Mouse (Mus musculus): ENCODE results near the gene Cacng7.
A peak's percentile ranks its signal among the peaks of the same experiment; 100 is the strongest.
"Not testable (repeated sequence)": the region's sequence is repeated elsewhere in the genome, so short reads cannot be mapped to it uniquely, and the experiment has no call there.

The Cacng7 gene

GRCm38 (mm10) chr7:3332619-3333521 lies at the start of gene Cacng7:
TSS of gene Cacng7 (plus strand) at chr7:3332955.
- DNase-seq (ENCODE audit: extremely low read depth, insufficient read length, low spot score) = no peak

- DNase-seq (ENCODE audit: extremely low read depth, insufficient read length, low spot score) = no peak
Measured at GRCm38 (mm10) chr7:3283081-3283875, 49.5 kb upstream of the Cacng7 start.

GRCm38 (mm10) chr7:3284604-3285003 lies 48.2 kb upstream of the Cacng7 start:
- DNase-seq (ENCODE audit: extremely low read depth, insufficient read length, low spot score) = no peak

- no peak for DNase-seq (ENCODE audit: extremely low read depth, insufficient read length, low spot score)
Measured at GRCm38 (mm10) chr7:3286036-3286435, 46.7 kb upstream of the Cacng7 start.

DNA sequence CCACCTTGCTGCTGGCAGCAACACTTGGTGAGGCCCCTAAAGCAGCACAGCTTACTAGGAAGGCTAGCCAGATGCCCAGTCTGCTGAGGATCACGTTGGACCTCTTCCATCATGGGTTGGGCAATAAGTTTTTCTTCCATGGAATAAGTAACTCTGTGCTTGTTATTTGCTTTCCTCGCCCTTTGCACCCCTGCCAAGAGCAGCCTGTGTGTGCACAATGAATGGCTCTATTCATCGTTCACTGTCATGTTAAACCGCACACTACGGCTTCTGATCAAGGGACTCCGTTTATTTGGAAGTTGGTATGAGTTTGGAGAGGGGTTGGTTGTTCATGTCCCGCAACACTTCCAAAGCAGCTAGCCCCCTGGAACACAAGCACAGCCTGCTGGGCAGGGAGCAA lies 45.6 kb upstream of the Cacng7 start:
- peak; percentile 57 for DNase-seq (ENCODE audit: extremely low read depth, insufficient read length, low spot score)

- DNase-seq (ENCODE audit: extremely low read depth, insufficient read length, low spot score) = peak; percentile 83
Measured at GRCm38 (mm10) chr7:3288976-3289970, 43.5 kb upstream of the Cacng7 start, which contains the start of the genes Myadm and Prkcg. TSS of gene Myadm (plus strand) at chr7:3289080. TSS of gene Prkcg (plus strand) at chr7:3289179.

- peak; percentile 95 for DNase-seq (ENCODE audit: extremely low read depth, insufficient read length, low spot score)
Measured at GRCm38 (mm10) chr7:3290257-3291033, 42.3 kb upstream of the Cacng7 start.

DNA sequence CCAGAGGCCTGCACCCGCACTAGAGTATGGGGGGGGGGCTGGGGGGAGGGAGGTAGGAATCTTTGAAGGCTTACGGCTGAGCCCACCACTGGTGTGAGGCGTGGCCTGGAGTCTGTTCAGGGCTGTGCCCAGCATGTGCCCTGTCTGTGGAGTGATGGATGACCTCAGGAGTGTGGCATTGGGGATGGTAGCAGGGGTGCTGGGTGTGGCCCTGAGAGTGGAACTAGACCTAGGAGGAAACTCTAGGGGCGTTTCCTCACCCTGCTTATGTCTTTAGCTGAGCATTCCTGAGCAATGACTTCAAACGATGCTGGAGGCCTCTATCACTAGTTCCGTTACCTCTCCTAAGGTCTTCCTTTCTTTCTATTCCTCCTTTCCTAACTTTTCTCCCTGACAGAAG lies 41.6 kb upstream of the Cacng7 start:
- DNase-seq (ENCODE audit: extremely low read depth, insufficient read length, low spot score) = peak; percentile 82

DNA sequence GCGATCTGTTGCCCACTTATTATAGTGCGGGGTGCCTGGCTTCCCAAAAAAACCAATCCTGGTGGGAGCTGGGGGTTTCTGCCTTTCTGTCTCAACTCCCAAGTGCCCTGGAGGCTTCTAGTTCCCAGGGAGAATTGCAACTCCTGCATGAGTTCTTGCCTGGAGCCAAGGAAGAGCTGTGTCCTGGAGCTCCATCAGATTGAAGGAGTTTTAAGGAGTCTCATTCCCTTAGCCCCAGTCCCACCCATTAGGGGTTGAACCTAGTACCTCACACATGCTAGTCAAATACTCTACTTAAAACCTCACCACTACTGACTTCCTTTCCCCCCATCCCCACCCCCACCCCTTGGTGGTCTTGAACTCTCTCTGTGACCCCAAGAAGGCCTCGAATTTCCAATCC lies 41.0 kb upstream of the Cacng7 start:
- no peak for DNase-seq (ENCODE audit: extremely low read depth, insufficient read length, low spot score)

- not testable (repeated sequence) for DNase-seq (ENCODE audit: extremely low read depth, insufficient read length, low spot score)
Measured at GRCm38 (mm10) chr7:3292271-3292670, 40.5 kb upstream of the Cacng7 start.

- peak; percentile 90 for DNase-seq (ENCODE audit: extremely low read depth, insufficient read length, low spot score)
Measured at GRCm38 (mm10) chr7:3292791-3293190, 40.0 kb upstream of the Cacng7 start.

DNA sequence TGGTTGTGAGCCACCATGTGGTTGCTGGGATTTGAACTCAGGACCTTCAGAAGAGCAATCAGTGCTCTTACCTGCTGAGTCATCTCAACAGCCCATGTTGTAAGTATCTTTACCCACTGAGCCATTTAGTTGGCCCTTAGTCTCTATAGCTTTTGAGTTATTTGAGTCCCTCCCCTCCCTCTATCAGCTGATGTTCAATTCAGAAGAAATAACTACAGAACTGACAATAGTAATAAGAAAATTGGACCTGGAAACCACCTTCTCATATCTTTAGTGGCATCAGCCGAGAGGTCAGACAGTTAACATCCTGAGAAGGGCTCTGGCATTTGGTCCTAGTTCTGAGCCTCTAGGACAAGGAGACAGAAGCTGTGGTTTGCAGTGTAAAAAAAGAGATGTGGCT lies 38.0 kb upstream of the Cacng7 start:
- no peak for DNase-seq (ENCODE audit: extremely low read depth, insufficient read length, low spot score)

- DNase-seq (ENCODE audit: extremely low read depth, insufficient read length, low spot score) = no peak
Measured at GRCm38 (mm10) chr7:3295321-3296110, 37.2 kb upstream of the Cacng7 start.

DNA sequence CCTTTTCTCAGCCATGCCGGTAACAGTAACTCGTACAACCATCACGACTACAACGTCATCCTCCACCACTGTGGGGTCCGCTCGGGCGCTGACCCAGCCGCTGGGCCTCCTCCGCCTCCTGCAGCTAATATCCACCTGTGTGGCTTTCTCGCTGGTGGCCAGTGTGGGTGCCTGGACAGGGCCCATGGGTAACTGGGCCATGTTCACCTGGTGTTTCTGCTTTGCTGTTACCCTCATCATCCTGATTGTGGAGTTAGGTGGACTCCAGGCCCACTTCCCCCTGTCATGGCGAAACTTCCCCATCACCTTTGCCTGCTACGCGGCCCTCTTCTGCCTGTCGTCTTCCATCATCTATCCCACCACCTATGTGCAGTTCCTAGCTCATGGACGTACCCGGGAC lies 36.0 kb upstream of the Cacng7 start:
- DNase-seq (ENCODE audit: extremely low read depth, insufficient read length, low spot score) = no peak

GRCm38 (mm10) chr7:3299941-3300617 lies 32.7 kb upstream of the Cacng7 start:
- no peak for DNase-seq (ENCODE audit: extremely low read depth, insufficient read length, low spot score)

DNA sequence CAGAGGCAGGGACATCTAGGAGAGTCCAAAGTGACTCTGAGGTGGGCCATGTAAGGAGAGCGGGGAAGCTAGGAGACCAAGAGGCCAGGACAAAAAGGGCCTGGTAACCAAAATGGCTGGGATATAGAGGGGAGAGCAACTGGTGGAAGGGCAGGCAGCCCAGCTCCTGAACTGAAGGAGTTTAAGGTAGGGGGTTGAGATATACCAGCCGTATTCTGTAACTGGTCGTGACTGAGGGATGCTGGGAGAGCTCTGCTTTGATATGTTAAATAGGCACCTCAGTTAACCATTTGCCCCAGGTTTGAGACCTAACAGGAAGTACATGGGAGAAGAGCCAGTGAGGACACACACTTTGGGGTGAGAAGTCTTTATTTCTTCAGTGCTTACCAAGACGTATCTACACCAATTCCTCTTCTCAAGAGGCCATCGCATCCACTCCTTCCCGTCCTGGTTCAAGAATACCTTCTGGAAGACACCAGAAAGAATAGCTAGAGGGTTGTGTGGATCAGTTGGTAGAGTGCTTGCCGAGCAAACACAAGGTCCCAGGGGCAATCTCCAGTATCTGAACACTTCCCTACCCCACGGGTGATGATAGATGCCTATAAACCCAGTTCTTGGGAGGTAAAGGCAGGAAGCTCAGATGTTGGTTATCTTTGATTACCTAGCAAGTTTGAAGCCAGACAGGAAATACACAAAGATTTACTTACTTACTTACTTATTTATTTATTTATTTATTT lies 31.7 kb upstream of the Cacng7 start:
- DNase-seq (ENCODE audit: extremely low read depth, insufficient read length, low spot score) = no peak

Measured in 3134 (cell line).